Comparison of ENCODE assay signal across 21 mouse cellular contexts in the genomic region with DNA sequence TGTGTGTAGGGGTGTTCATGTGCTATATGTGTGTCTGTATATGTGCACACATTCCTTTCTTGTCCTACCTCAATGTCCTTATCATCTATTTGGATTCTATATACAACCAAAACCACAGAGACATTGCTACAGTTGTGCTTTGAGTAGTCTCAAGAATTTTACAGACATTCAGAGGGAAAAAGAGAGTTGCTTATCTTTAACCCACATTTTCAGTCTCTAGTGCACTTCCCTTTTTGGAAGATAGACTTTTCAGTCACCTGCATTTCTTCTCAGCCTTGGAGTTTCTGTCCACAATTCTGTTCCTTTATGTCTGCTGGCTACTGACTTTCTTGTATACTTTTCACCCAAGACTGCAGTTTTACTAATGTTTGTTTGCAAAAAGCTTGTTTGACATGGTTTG.
"Had no signal": no experiment of that assay in that cellular context is flagged by ENCODE, and none has a peak within 500 bp of the region (broad histone marks: within the 10 kb centered on the region; RNA-seq: fewer than 3 reads in every experiment).

No protein-coding gene starts in this region.

- DNase-seq: kidney, adult 18-20 months; kidney, adult 9 months; kidney, postnatal 25 days; layer of hippocampus, adult 9-11 months; liver, postnatal 0 days; lung, embryonic 14.5 days; right cerebral cortex, postnatal 25 days; spleen, adult 18-20 months; thymus, postnatal 25 days had no signal

- H3K36me3 ChIP-seq: limb, embryonic 12.5 days; limb, embryonic 15.5 days; midbrain, embryonic 12.5 days; midbrain, embryonic 15.5 days; neural tube, embryonic 12.5 days; neural tube, embryonic 15.5 days; stomach, embryonic 15.5 days had no signal

- H3K4me3 ChIP-seq: layer of hippocampus, adult 2 months; limb, embryonic 12.5 days; limb, embryonic 15.5 days; midbrain, embryonic 12.5 days; midbrain, embryonic 15.5 days; neural tube, embryonic 12.5 days; neural tube, embryonic 15.5 days; stomach, embryonic 15.5 days had no signal

- ATAC-seq: liver, postnatal 0 days; lung, postnatal 0 days; midbrain, embryonic 15.5 days had no signal

- H3K27me3 ChIP-seq: limb, embryonic 12.5 days; limb, embryonic 15.5 days; midbrain, embryonic 12.5 days; midbrain, embryonic 15.5 days; neural tube, embryonic 12.5 days; neural tube, embryonic 15.5 days; stomach, embryonic 15.5 days had no signal

- H3K9me3 ChIP-seq: limb, embryonic 12.5 days; limb, embryonic 15.5 days; midbrain, embryonic 12.5 days; midbrain, embryonic 15.5 days; neural tube, embryonic 12.5 days; neural tube, embryonic 15.5 days; stomach, embryonic 15.5 days had no signal

- H3K9ac ChIP-seq: limb, embryonic 12.5 days; limb, embryonic 15.5 days; liver, embryonic 14.5 days; liver, postnatal 0 days; lung, embryonic 14.5 days; midbrain, embryonic 12.5 days; midbrain, embryonic 15.5 days; neural tube, embryonic 12.5 days; neural tube, embryonic 15.5 days; stomach, embryonic 15.5 days had no signal

- H3K4me1 ChIP-seq: limb, embryonic 12.5 days; limb, embryonic 15.5 days; midbrain, embryonic 12.5 days; midbrain, embryonic 15.5 days; neural tube, embryonic 12.5 days; neural tube, embryonic 15.5 days; stomach, embryonic 15.5 days had no signal

- H3K27ac ChIP-seq: limb, embryonic 12.5 days; limb, embryonic 15.5 days; liver, embryonic 14.5 days; macrophage; midbrain, embryonic 12.5 days; midbrain, embryonic 15.5 days; neural tube, embryonic 12.5 days; neural tube, embryonic 15.5 days; stomach, embryonic 15.5 days had no signal

- H3K4me2 ChIP-seq: limb, embryonic 12.5 days; limb, embryonic 15.5 days; liver, embryonic 11.5 days; lung, embryonic 14.5 days; midbrain, embryonic 12.5 days; midbrain, embryonic 15.5 days; neural tube, embryonic 12.5 days; neural tube, embryonic 15.5 days; stomach, embryonic 15.5 days had no signal
